Mouse (Mus musculus): ENCODE measurements around the gene Hist1h1c. TPM values are rescaled to one million over a fixed set of nuclear protein-coding genes. Genes with fewer than 3 reads are reported as not detected.
A peak's percentile ranks its signal among the peaks of the same experiment; 100 is the strongest.
"Not testable (repeated sequence)": the region's sequence is repeated elsewhere in the genome, so short reads cannot be mapped to it uniquely, and the experiment has no call there.

Hist1h1c gene
- polyA plus RNA-seq, 1 experiment from 2014 or later = 10.7 TPM

GRCm38 (mm10) chr13:23752067-23752741 is 13.6 kb downstream of the Hist1h1c start, which contains the start of gene Hist1h3b:
Gene Hist1h3b, plus strand, starts transcription at chr13:23752267.
- not testable (repeated sequence) for H3K9me3 ChIP-seq; H3K27me3 ChIP-seq (ENCODE audit: poor library complexity, severe bottlenecking); H3K36me3 ChIP-seq (replicated peaks)
- peaks cover 39% of the 10 kb centered on the region for H3K4me1 ChIP-seq
- peak within 1 kb of the TSS; percentile 56 for H3K4me3 ChIP-seq
- peak within 1 kb of the TSS; percentile 98 for H3K27ac ChIP-seq
- WGBS = under 1% methylated on average over 23 of the region's 47 CpGs
- peak; percentile 89 for DNase-seq (ENCODE audit: extremely low spot score, low spot score)

GRCm38 (mm10) chr13:23752742-23753172 is 14.1 kb downstream of the Hist1h1c start:
- Histone ChIP-seq H3K4me3 (peak overlapping the region; percentile 56), H3K4me1 (peaks cover 39% of the 10 kb centered on the region), H3K27me3 (ENCODE audit: poor library complexity, severe bottlenecking) (no peaks in the 10 kb centered on the region), H3K27ac (peak overlapping the region; percentile 91), H3K9me3 (no peaks in the 10 kb centered on the region), H3K36me3 (replicated peaks) (no peaks in the 10 kb centered on the region)
- no peak for DNase-seq (ENCODE audit: extremely low spot score, low spot score)
- WGBS = 4% methylated on average over 6 of the region's 6 CpGs

- no peaks in the 10 kb centered on the region for H3K9me3 ChIP-seq
- H3K36me3 ChIP-seq (replicated peaks) = no peaks in the 10 kb centered on the region
- H3K4me1 ChIP-seq = peaks cover 39% of the 10 kb centered on the region
- no peak for DNase-seq (ENCODE audit: extremely low spot score, low spot score)
- H3K4me3 ChIP-seq = peak overlapping the region; percentile 56
- peak overlapping the region; percentile 91 for H3K27ac ChIP-seq
- H3K27me3 ChIP-seq (ENCODE audit: poor library complexity, severe bottlenecking) = no peaks in the 10 kb centered on the region
- WGBS = 66% methylated on average over 4 of the region's 4 CpGs
These were observed 14.9 kb downstream of the Hist1h1c start for GRCm38 (mm10) chr13:23753314-23754078.

GRCm38 (mm10) chr13:23755000-23755399 is 16.4 kb downstream of the Hist1h1c start:
- Histone ChIP-seq H3K4me1 (peaks cover 46% of the 10 kb centered on the region), H3K4me3 (no peak overlapping the region), H3K36me3 (replicated peaks) (no peaks in the 10 kb centered on the region), H3K27me3 (ENCODE audit: poor library complexity, severe bottlenecking) (no peaks in the 10 kb centered on the region), H3K9me3 (no peaks in the 10 kb centered on the region), H3K27ac (peak overlapping the region; percentile 91)
- DNase-seq (ENCODE audit: extremely low spot score, low spot score) = no peak

GRCm38 (mm10) chr13:23756790-23757189 is 18.2 kb downstream of the Hist1h1c start, which contains the start of gene Hist1h4b:
Gene Hist1h4b, plus strand, starts transcription at chr13:23757013.
- H3K4me1 ChIP-seq = peaks cover 54% of the 10 kb centered on the region
- no peaks in the 10 kb centered on the region for H3K36me3 ChIP-seq (replicated peaks)
- 0% methylated on average over 20 of the region's 22 CpGs for WGBS
- H3K4me3 ChIP-seq = peak within 1 kb of the TSS; percentile 54
- no peaks in the 10 kb centered on the region for H3K27me3 ChIP-seq (ENCODE audit: poor library complexity, severe bottlenecking)
- DNase-seq (ENCODE audit: extremely low spot score, low spot score) = peak; percentile 91
- H3K9me3 ChIP-seq = no peaks in the 10 kb centered on the region
- peak within 1 kb of the TSS; percentile 91 for H3K27ac ChIP-seq

GRCm38 (mm10) chr13:23757211-23757773 is 18.7 kb downstream of the Hist1h1c start:
- Histone ChIP-seq H3K4me3 (peak overlapping the region; percentile 54), H3K4me1 (peaks cover 55% of the 10 kb centered on the region), H3K9me3 (no peaks in the 10 kb centered on the region), H3K27ac (peak overlapping the region; percentile 91), H3K36me3 (replicated peaks) (no peaks in the 10 kb centered on the region), H3K27me3 (ENCODE audit: poor library complexity, severe bottlenecking) (no peaks in the 10 kb centered on the region)
- 1% methylated on average over 19 of the region's 23 CpGs for WGBS
- DNase-seq (ENCODE audit: extremely low spot score, low spot score) = peak; percentile 62

- Histone ChIP-seq H3K9me3 (no peaks in the 10 kb centered on the region), H3K4me1 (peaks cover 57% of the 10 kb centered on the region), H3K27me3 (ENCODE audit: poor library complexity, severe bottlenecking) (no peaks in the 10 kb centered on the region), H3K4me3 (peak overlapping the region; percentile 54), H3K36me3 (replicated peaks) (no peaks in the 10 kb centered on the region), H3K27ac (peak overlapping the region; percentile 91)
- 58% methylated on average over 3 of the region's 3 CpGs for WGBS
- DNase-seq (ENCODE audit: extremely low spot score, low spot score) = no peak
These were observed 19.3 kb downstream of the Hist1h1c start for GRCm38 (mm10) chr13:23757921-23758320.

GRCm38 (mm10) chr13:23759251-23759771 is 20.7 kb downstream of the Hist1h1c start:
- Histone ChIP-seq H3K36me3 (replicated peaks) (no peaks in the 10 kb centered on the region), H3K4me1 (peaks cover 61% of the 10 kb centered on the region), H3K27ac (peak overlapping the region; percentile 91), H3K9me3 (no peaks in the 10 kb centered on the region), H3K4me3 (no peak overlapping the region), H3K27me3 (ENCODE audit: poor library complexity, severe bottlenecking) (no peaks in the 10 kb centered on the region)
- DNase-seq (ENCODE audit: extremely low spot score, low spot score) = no peak
- WGBS = 84% methylated on average over 3 of the region's 3 CpGs

GRCm38 (mm10) chr13:23759916-23760239 is 21.3 kb downstream of the Hist1h1c start:
- Histone ChIP-seq H3K27ac (peak overlapping the region; percentile 91), H3K36me3 (replicated peaks) (no peaks in the 10 kb centered on the region), H3K4me1 (peaks cover 66% of the 10 kb centered on the region), H3K27me3 (ENCODE audit: poor library complexity, severe bottlenecking) (no peaks in the 10 kb centered on the region), H3K4me3 (peak overlapping the region; percentile 61), H3K9me3 (no peaks in the 10 kb centered on the region)
- DNase-seq (ENCODE audit: extremely low spot score, low spot score) = peak; percentile 58
- WGBS = 65% methylated on average over 1 of the region's 1 CpGs

- no peaks in the 10 kb centered on the region for H3K9me3 ChIP-seq
- peaks cover 70% of the 10 kb centered on the region for H3K4me1 ChIP-seq
- H3K27me3 ChIP-seq (ENCODE audit: poor library complexity, severe bottlenecking) = no peaks in the 10 kb centered on the region
- no peaks in the 10 kb centered on the region for H3K36me3 ChIP-seq (replicated peaks)
- WGBS = 3% methylated on average over 23 of the region's 27 CpGs
- peak overlapping the region; percentile 61 for H3K4me3 ChIP-seq
- no peak for DNase-seq (ENCODE audit: extremely low spot score, low spot score)
- peak overlapping the region; percentile 91 for H3K27ac ChIP-seq
These were observed 21.8 kb downstream of the Hist1h1c start for GRCm38 (mm10) chr13:23760240-23760971.

GRCm38 (mm10) chr13:23760972-23761864 is 22.6 kb downstream of the Hist1h1c start, which contains the start of gene Hist1h4a:
Gene Hist1h4a, minus strand, starts transcription at chr13:23761230.
- Histone ChIP-seq H3K27me3 (ENCODE audit: poor library complexity, severe bottlenecking) (no peaks in the 10 kb centered on the region), H3K36me3 (replicated peaks) (no peaks in the 10 kb centered on the region), H3K9me3 (no peaks in the 10 kb centered on the region), H3K4me1 (peaks cover 63% of the 10 kb centered on the region), H3K27ac (peak within 1 kb of the TSS; percentile 91), H3K4me3 (peak within 1 kb of the TSS; percentile 61)
- peak; percentile 100 for DNase-seq (ENCODE audit: extremely low spot score, low spot score)
- under 1% methylated on average over 68 of the region's 72 CpGs for WGBS
